Mouse (Mus musculus) olfactory bulb, adult 2 months (tissue): ENCODE results near the gene Olfr71. TPM values are rescaled to one million over a fixed set of nuclear protein-coding genes. Genes with fewer than 3 reads are reported as not detected.

Experiments
- H3K27ac ChIP-seq: fragments of 200-500 bp; 2 replicates; pipeline ENCODE4 v1.5.1; 2012; ENCODE audit warnings: low read depth, low read length; ENCODE audit not compliant: insufficient read depth
- H3K4me1 ChIP-seq: fragments of 200-500 bp; 2 replicates; pipeline ENCODE4 v1.6.1; 2012; ENCODE audit warnings: low read length; ENCODE audit not compliant: control insufficient read depth, insufficient read depth
- H3K4me3 ChIP-seq: fragments of 200-500 bp; 2 replicates; pipeline ENCODE4 v1.5.1; 2012; ENCODE audit warnings: mild to moderate bottlenecking, low read depth, low read length, moderate library complexity; ENCODE audit not compliant: insufficient read depth
- CTCF ChIP-seq: fragments of 200-500 bp; IDR thresholded peaks from 2 replicates; pipeline ENCODE4 v1.5.1; 2012; ENCODE audit warnings: low read depth, mild to moderate bottlenecking, low read length, moderate library complexity; ENCODE audit not compliant: insufficient read depth
- POLR2A ChIP-seq: fragments of 200-500 bp; IDR thresholded peaks from 2 replicates; pipeline ENCODE4 v1.6.1; 2012; ENCODE audit warnings: mild to moderate bottlenecking, low read depth, low read length, moderate library complexity; ENCODE audit not compliant: insufficient read depth
- WGBS: fragments of 180-500 bp; shearing (Covaris S2); methylation state at CpG from one replicate; pipeline ENCODE4 v1.1.7; 2018; 5-methylcytosine and 5-hydroxymethylcytosine counted together
- polyA plus RNA-seq: library from polyadenylated mRNA; stranded (reverse); fragments of >200 nt; gene quantifications from 2 replicates; pipeline ENCODE4 v1.2.4, GENCODE M21; 2012; ENCODE audit warnings: low replicate concordance; ENCODE audit not compliant: missing spikeins, insufficient read depth, insufficient read length

Olfr71 gene
- polyA plus RNA-seq, 1 experiment, result not detected

GRCm38 (mm10) chr4:43695249-43695671 lies 14.8 kb downstream of the Olfr71 start:
- Histone ChIP-seq H3K4me3 (no peak overlapping the region), H3K4me1 (peaks cover 5% of the 10 kb centered on the region; the same call in 1 of the 2 replicates), H3K27ac (no peak overlapping the region)
- 29% methylated on average over 9 of the region's 9 CpGs for WGBS
- TF ChIP-seq POLR2A (no peak), CTCF (no peak)

DNA sequence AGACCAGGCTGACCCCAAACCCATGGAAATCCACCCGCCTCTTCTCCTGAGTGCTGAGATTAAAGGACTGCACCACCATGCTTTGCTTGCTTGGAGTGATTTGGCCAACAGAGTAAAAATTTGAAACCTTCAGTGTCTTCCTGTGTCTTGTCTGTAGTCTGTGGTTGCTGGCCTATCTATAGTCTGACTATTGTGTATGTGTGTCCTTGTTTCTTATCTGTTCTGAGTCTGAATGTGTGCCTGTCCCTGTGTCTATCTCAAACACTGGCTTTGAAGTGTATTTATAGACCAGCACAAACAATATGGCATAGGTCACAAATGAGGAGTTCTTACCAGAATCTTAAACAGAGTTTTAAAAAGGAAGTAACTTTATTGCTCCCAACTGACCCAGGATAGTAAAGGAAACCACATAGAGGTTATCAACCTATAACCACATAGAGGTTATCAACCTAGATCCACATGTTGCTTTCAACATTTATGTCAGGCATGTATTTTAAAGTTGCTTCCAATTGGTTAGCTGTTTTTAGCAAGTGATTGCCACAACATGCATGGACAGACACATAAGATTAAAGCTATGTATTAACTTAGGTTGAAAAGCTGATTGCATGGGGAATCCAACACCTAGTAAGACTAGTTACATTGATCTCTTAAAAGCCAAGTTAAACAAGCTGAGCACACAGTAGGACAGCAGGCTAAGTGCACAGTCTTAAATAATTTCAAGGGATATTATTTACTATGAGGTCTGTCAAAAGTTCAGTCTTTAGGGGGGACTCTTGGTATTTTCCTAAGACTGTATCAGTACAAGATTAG lies 15.4 kb downstream of the Olfr71 start:
- TF ChIP-seq CTCF, result no peak
- no peak for TF ChIP-seq POLR2A
- Histone ChIP-seq H3K4me3 (no peak overlapping the region), H3K27ac (no peak overlapping the region), H3K4me1 (peaks cover 8% of the 10 kb centered on the region; the same call in 1 of the 2 replicates)
- WGBS, result 97% methylated on average over 1 of the region's 1 CpGs

DNA sequence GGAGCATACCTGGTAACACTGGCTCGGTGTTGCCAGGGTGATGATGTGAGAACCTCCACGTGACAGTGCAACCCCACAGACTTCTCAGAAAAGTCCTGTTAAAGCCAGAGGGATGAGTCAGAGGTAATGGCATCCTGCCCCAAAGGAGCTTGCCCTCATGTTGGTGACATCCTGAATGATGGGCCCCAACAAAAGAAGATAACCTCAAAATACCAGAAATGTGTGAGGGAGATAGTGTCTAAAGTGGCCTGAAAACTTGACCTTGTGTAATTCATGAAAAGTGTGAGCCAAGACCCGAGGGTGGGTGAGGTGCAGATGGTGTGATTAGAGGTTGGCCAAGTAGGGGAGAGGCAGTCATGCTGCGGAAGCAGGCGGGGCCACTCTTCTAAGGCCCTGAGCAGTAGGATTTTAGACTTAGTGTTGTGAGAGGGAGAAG lies 16.2 kb downstream of the Olfr71 start:
- Histone ChIP-seq H3K27ac (no peak overlapping the region), H3K4me3 (no peak overlapping the region), H3K4me1 (peaks cover 8% of the 10 kb centered on the region; the same call in 1 of the 2 replicates)
- 69% methylated on average over 5 of the region's 5 CpGs for WGBS
- TF ChIP-seq POLR2A (no peak), CTCF (no peak)

DNA sequence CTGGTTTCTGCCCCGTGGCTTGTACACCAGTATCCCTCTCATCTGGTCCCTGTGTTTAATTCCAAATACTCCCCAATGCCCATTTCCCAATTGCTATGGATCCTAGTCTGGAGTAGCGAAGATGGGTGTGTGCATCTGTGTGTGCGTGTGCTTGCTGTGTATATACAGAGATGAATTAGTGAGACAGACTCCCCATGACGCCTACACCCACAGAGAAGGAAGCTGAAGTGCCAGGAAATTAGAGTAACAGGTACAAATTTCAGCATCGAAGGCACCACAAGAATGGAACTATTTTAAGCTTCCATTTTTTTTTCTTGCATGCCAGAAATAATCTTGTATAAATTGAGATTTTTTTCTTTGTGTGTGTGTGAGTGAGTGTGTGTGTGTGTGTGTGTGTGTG lies 19.0 kb downstream of the Olfr71 start:
- no peak overlapping the region for H3K4me3 ChIP-seq
- peaks cover 8% of the 10 kb centered on the region; the same call in 1 of the 2 replicates for H3K4me1 ChIP-seq
- H3K27ac ChIP-seq, result no peak overlapping the region
- 49% methylated on average over 5 of the region's 5 CpGs for WGBS
- TF ChIP-seq CTCF, result no peak
- no peak for TF ChIP-seq POLR2A

GRCm38 (mm10) chr4:43690021-43690420 lies 20.0 kb downstream of the Olfr71 start:
- TF ChIP-seq CTCF, result no peak
- no peak for TF ChIP-seq POLR2A
- 75% methylated on average over 17 of the region's 17 CpGs for WGBS

DNA sequence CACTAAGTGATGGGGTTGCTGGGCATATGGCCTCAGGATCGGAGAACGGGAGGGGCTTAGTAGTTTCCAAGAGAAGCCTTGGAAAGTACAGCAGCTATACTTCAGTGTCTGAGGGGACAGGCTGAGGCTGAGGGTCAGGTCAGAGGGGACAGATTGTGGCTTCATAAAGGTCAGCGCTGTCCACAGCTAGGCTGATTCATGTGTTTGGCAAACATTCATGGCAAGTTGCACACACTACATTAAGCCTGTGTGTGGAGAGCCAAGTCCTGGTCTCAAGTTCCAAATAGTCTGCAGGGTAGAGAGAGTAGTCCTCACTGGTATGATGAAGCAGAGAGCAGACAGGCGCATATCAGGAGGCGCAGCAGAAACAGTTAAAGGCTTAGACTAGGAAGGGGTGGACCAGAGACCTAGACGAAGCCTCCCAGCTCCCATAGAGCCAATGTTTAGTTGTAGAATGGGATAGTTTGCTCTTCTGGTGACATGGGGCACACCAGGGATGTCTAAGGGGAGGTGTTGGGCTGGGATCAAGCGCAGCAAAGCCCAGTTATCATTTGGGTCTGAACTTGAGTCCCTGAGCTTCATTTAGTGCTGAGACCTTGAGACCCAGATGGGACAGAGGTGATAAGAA lies 30.5 kb downstream of the Olfr71 start:
- WGBS, result 93% methylated on average over 7 of the region's 7 CpGs
- TF ChIP-seq POLR2A (no peak), CTCF (no peak)
- H3K27ac ChIP-seq, result no peak overlapping the region
- no peaks in the 10 kb centered on the region for H3K4me1 ChIP-seq
- no peak overlapping the region for H3K4me3 ChIP-seq

More at GRCm38 (mm10) chr4:43690021-43690420, 20.0 kb downstream of the Olfr71 start:
- Histone ChIP-seq H3K4me3 (no peak overlapping the region), H3K4me1 (peaks cover 8% of the 10 kb centered on the region; the same call in 1 of the 2 replicates), H3K27ac (no peak overlapping the region)

DNA sequence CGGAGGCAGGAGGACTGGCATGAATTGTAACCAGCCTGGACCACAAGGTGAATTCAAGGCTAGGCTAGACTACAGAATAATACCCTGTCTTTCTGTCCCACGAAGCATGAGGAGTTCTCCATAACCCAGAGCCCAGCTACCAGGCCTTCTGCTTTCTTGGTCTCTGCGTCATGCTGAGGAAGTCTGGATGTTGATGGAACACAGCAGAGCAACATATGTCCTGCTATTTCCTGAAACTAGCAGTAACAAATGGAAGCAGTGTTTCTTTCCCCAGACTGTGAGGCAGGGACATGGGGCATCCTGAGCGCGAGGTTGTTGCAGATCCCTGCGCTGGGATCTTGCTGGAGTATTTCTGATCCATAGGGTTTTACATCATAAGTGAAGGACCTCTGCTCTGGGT lies 31.5 kb downstream of the Olfr71 start:
- peaks cover 2% of the 10 kb centered on the region; the same call in 1 of the 2 replicates for H3K4me1 ChIP-seq
- 92% methylated on average over 6 of the region's 6 CpGs for WGBS
- TF ChIP-seq POLR2A, result no peak
- TF ChIP-seq CTCF, result no peak
- no peak overlapping the region for H3K27ac ChIP-seq
- no peak overlapping the region for H3K4me3 ChIP-seq

DNA sequence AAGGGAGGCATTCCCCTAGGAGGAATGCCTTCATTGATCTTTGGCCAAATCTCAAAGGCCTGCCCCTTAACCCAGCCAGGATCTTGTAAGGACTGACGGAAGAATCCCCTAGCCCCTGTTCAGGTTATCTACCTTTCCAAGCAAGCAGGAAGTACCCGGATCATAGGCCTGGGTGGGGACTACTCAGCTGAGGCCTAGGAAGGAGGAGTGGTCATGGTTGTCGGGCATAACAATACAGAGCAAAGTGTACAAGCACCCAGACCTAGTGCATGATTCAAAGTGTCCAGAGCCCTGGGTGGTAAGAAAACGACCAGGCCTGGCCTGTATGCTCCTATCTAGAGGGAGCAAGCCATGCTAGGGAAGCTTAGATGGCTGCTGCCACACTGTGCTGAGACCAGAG lies 34.4 kb downstream of the Olfr71 start:
- no peak overlapping the region for H3K27ac ChIP-seq
- no peak overlapping the region for H3K4me3 ChIP-seq
- TF ChIP-seq POLR2A (no peak), CTCF (no peak)
- peaks cover 12% of the 10 kb centered on the region for H3K4me1 ChIP-seq
- 78% methylated on average over 4 of the region's 4 CpGs for WGBS

DNA sequence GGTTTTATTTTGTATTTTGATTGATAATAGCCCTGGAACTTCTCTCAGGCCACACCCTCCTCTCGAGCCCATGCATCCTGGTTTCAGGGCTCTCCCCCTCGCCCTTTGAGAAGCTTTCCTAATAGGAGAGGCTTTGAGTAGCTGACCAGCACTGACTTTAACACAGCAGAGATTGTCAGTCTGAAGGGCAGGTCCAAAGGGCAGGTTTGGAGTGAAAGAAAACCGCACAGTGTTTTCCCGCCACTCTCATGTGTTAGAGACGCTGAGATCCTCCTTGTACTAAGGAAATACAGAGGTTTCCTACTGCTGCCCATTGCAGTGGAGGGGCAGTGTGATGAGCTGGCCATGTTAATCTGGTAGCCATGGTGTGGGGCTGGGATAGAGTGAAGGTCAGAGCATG lies 35.1 kb downstream of the Olfr71 start:
- H3K4me3 ChIP-seq, result no peak overlapping the region
- 76% methylated on average over 5 of the region's 5 CpGs for WGBS
- no peak overlapping the region for H3K27ac ChIP-seq
- H3K4me1 ChIP-seq, result peaks cover 13% of the 10 kb centered on the region
- TF ChIP-seq POLR2A, result no peak
- no peak for TF ChIP-seq CTCF
